3 mouse cellular contexts compared by ENCODE assay signal in the genomic region with DNA sequence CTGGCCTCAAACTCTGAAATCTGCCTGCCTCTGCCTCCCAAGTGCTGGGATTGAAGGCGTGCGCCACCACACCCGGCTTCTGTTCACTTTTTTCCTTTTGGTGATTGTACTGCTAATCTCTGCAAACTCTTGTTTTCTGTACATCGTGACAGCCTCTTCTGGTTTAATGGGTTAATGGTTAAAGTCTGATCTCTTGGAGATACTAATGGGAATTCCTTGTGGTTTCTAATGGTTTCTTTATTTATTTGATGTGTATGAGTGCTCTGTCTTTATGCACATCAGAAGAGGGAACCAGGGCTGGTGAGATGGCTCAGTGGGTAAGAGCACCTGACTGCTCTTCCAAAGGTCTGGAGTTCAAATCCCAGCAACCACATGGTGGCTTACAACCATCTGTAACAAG. TPM values are rescaled to one million over a fixed set of nuclear protein-coding genes. Genes with fewer than 3 reads are reported as not detected.
"Had no signal": no experiment of that assay in that cellular context is flagged by ENCODE, and none has a peak within 500 bp of the region (broad histone marks: within the 10 kb centered on the region; RNA-seq: fewer than 3 reads in every experiment).

No protein-coding gene starts in this region.

RNA-seq across cellular contexts. Expression of gene Six1, which starts 28.1 kb away (rescaled TPM):
- total RNA-seq: granulocyte monocyte progenitor cell, adult 5-6 weeks had no signal
- polyA plus RNA-seq: erythroblast, embryonic 14.5 days had no signal

RNA-seq across cellular contexts. Expression of gene Six4, which starts 31.4 kb away (rescaled TPM):
- total RNA-seq: common myeloid progenitor, adult 5-6 weeks; granulocyte monocyte progenitor cell, adult 5-6 weeks had no signal
